Mouse (Mus musculus) embryonic facial prominence, embryonic 11.5 days (tissue): ENCODE data around the gene Psap. TPM values are rescaled to one million over a fixed set of nuclear protein-coding genes. Genes with fewer than 3 reads are reported as not detected.

Experiments
- ATAC-seq: fragments of 200-750 bp; cut with Nextera tagmentation; replicated peaks from 2 replicates; pipeline ENCODE4 v1.8.0; 2017; ENCODE audit warnings: low read depth; ENCODE audit not compliant: insufficient number of reproducible peaks, low FRiP score, low TSS enrichment
- DNase-seq: peaks from one replicate; pipeline ENCODE4 v3.0.0-alpha.2; 2015; ENCODE audit warnings: low spot score
- H3K27ac ChIP-seq: fragments of 300-500 bp; sonication (generic); replicated peaks from 2 replicates; pipeline ENCODE4 v1.5.1; 2014; ENCODE audit warnings: mild to moderate bottlenecking, low read depth, low read length, control low read depth
- H3K27me3 ChIP-seq: fragments of 300-500 bp; sonication (generic); 2 replicates; pipeline ENCODE4 v1.6.1; 2014; ENCODE audit warnings: mild to moderate bottlenecking, low read length, moderate library complexity, mixed read lengths; ENCODE audit not compliant: control insufficient read depth, insufficient read depth
- H3K36me3 ChIP-seq: fragments of 300-500 bp; sonication (generic); replicated peaks from 2 replicates; pipeline ENCODE4 v1.6.1; 2014; ENCODE audit warnings: low read depth, mild to moderate bottlenecking, low read length, moderate library complexity, mixed read lengths; ENCODE audit not compliant: control insufficient read depth, insufficient read depth
- H3K4me1 ChIP-seq: fragments of 300-500 bp; sonication (generic); 2 replicates; pipeline ENCODE4 v1.6.1; 2014; ENCODE audit warnings: low read length, mixed read lengths; ENCODE audit not compliant: control insufficient read depth, insufficient read depth
- H3K4me2 ChIP-seq: fragments of 300-500 bp; sonication (generic); 2 replicates; pipeline ENCODE4 v1.6.1; 2014; ENCODE audit warnings: low read depth, mild to moderate bottlenecking, control low read depth, low read length, moderate library complexity
- H3K4me3 ChIP-seq: fragments of 300-500 bp; sonication (generic); 2 replicates; pipeline ENCODE4 v1.5.1; 2014; ENCODE audit warnings: low read depth, low read length, control low read depth
- H3K9ac ChIP-seq: fragments of 300-500 bp; sonication (generic); replicated peaks from 2 replicates; pipeline ENCODE4 v1.6.1; 2014; ENCODE audit warnings: mild to moderate bottlenecking, control low read depth, low read length
- H3K9me3 ChIP-seq: fragments of 300-500 bp; sonication (generic); replicated peaks from 2 replicates; pipeline ENCODE4 v1.6.1; 2016; ENCODE audit warnings: mild to moderate bottlenecking, low read length, inconsistent platforms, mixed read lengths; ENCODE audit not compliant: control insufficient read depth
- WGBS: fragments of 180-500 bp; shearing (Covaris S2); extraction: QIAGEN DNeasy Blood & Tissue Kit; methylation state at CpG from one replicate; pipeline ENCODE4 v1.1.7; 2014; 5-methylcytosine and 5-hydroxymethylcytosine counted together
- polyA plus RNA-seq: library from polyadenylated mRNA; unstranded; fragments of >200 nt; fragmentation: Nextera tagmentation; extraction: Ambion mirVana; gene quantifications from 2 replicates; pipeline ENCODE4 v1.2.1, GENCODE M21; 2014

The Psap gene
- polyA plus RNA-seq, 1 experiment from 2014 or later, result 64.2 TPM

GRCm38 (mm10) chr10:60316166-60316565, 38.7 kb downstream of the Psap start:
- no peaks in the 10 kb centered on the region for H3K9me3 ChIP-seq
- DNase-seq (no peak), ATAC-seq (no peak)
- 91% methylated on average over 4 of the region's 4 CpGs for WGBS
- no peaks in the 10 kb centered on the region for H3K27me3 ChIP-seq
- H3K27ac ChIP-seq, result no peak overlapping the region
- H3K9ac ChIP-seq, result no peak overlapping the region
- no peaks in the 10 kb centered on the region for H3K4me1 ChIP-seq
- no peak overlapping the region for H3K4me3 ChIP-seq
- H3K4me2 ChIP-seq, result no peak overlapping the region
- no peaks in the 10 kb centered on the region for H3K36me3 ChIP-seq

- Histone ChIP-seq H3K9me3 (no peaks in the 10 kb centered on the region), H3K36me3 (no peaks in the 10 kb centered on the region), H3K4me1 (no peaks in the 10 kb centered on the region), H3K4me2 (no peak overlapping the region), H3K9ac (no peak overlapping the region), H3K4me3 (no peak overlapping the region), H3K27me3 (no peaks in the 10 kb centered on the region), H3K27ac (no peak overlapping the region)
- ATAC-seq (no peak), DNase-seq (no peak)
- WGBS, result 88% methylated on average over 11 of the region's 11 CpGs
Observed at GRCm38 (mm10) chr10:60328963-60329650, 51.7 kb downstream of the Psap start.

- no peak overlapping the region for H3K4me3 ChIP-seq
- H3K27ac ChIP-seq, result no peak overlapping the region
- no peaks in the 10 kb centered on the region for H3K9me3 ChIP-seq
- no peak overlapping the region for H3K4me2 ChIP-seq
- H3K27me3 ChIP-seq, result no peaks in the 10 kb centered on the region
- no peaks in the 10 kb centered on the region for H3K36me3 ChIP-seq
- no peak for ATAC-seq
- 87% methylated on average over 7 of the region's 7 CpGs for WGBS
- no peaks in the 10 kb centered on the region for H3K4me1 ChIP-seq
- no peak for DNase-seq
- no peak overlapping the region for H3K9ac ChIP-seq
Observed at GRCm38 (mm10) chr10:60334583-60334982, 57.2 kb downstream of the Psap start.

GRCm38 (mm10) chr10:60335021-60335420, 57.6 kb downstream of the Psap start:
- Histone ChIP-seq H3K36me3 (no peaks in the 10 kb centered on the region), H3K9ac (no peak overlapping the region), H3K4me3 (no peak overlapping the region), H3K27ac (no peak overlapping the region), H3K4me2 (no peak overlapping the region), H3K9me3 (no peaks in the 10 kb centered on the region), H3K4me1 (no peaks in the 10 kb centered on the region), H3K27me3 (no peaks in the 10 kb centered on the region)
- WGBS, result 92% methylated on average over 4 of the region's 4 CpGs
- DNase-seq (no peak), ATAC-seq (no peak)

DNA sequence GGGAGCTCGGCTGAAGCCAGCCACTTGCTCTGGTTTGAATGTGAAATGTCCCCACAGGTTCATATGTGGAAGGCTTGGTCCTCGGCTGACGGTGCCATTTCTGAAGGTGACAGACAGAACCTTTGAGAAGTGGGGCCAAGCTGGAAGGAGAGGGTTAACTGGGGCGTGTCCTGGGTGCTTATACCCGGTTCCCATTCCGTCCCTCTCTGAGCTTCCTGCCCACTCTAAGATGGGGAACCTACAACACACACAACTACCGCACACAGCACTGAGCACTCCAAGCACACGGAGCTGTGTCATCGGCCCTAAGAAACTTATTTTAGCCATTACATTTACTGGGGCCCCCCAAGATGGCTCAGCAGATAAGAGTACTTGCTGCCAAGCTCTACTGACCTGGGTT, 64.1 kb downstream of the Psap start:
- DNase-seq, result no peak
- 82% methylated on average over 9 of the region's 9 CpGs for WGBS
- no peaks in the 10 kb centered on the region for H3K27me3 ChIP-seq
- H3K27ac ChIP-seq, result no peak overlapping the region
- ATAC-seq, result no peak
- no peak overlapping the region for H3K4me2 ChIP-seq
- no peaks in the 10 kb centered on the region for H3K9me3 ChIP-seq
- no peaks in the 10 kb centered on the region for H3K36me3 ChIP-seq
- H3K4me1 ChIP-seq, result 0 out of 2 replicates have a peak, but pooled peaks cover under 1% of the 10 kb centered on the region
- H3K9ac ChIP-seq, result no peak overlapping the region
- H3K4me3 ChIP-seq, result no peak overlapping the region

DNA sequence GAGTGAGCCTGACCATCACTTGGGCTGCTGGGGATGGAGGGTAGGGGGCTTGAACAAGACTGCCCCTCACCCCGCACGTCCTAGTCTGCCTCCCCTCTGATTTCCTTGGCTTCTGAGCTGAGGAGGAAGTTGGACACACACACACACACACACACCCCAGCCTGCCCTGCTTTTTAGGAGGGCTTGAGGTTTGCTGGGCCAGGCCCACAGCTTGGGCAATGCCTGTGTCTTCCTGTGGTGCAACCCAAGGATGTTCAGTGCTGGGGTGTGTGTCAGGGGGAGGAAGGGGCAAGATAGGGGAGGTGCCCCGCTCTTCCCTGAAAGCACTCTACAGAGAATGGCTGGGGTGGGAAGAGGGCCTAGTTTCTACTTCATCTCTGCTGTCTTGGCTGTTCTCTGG, 66.7 kb downstream of the Psap start:
- H3K27me3 ChIP-seq, result no peaks in the 10 kb centered on the region
- H3K27ac ChIP-seq, result no peak overlapping the region
- H3K9ac ChIP-seq, result no peak overlapping the region
- H3K36me3 ChIP-seq, result no peaks in the 10 kb centered on the region
- H3K4me2 ChIP-seq, result no peak overlapping the region
- H3K4me1 ChIP-seq, result peaks cover 3% of the 10 kb centered on the region; the same call in 1 of the 2 replicates
- DNase-seq (no peak), ATAC-seq (no peak)
- no peak overlapping the region for H3K4me3 ChIP-seq
- H3K9me3 ChIP-seq, result no peaks in the 10 kb centered on the region
- WGBS, result 79% methylated on average over 3 of the region's 3 CpGs

- Histone ChIP-seq H3K27ac (no peak overlapping the region), H3K4me1 (peaks cover 3% of the 10 kb centered on the region; the same call in 1 of the 2 replicates), H3K36me3 (no peaks in the 10 kb centered on the region), H3K4me2 (no peak overlapping the region), H3K4me3 (no peak overlapping the region), H3K9ac (no peak overlapping the region), H3K9me3 (no peaks in the 10 kb centered on the region), H3K27me3 (no peaks in the 10 kb centered on the region)
- whole genome bisulfite sequencing, result 84% methylated on average over 4 of the region's 4 CpGs
- DNase-seq (no peak), ATAC-seq (no peak)
Observed at GRCm38 (mm10) chr10:60346056-60346455, 68.6 kb downstream of the Psap start.

GRCm38 (mm10) chr10:60346701-60347405, 69.4 kb downstream of the Psap start, which contains the start of gene Vsir:
TSS of gene Vsir (plus strand) at chr10:60346851.
- no peaks in the 10 kb centered on the region for H3K36me3 ChIP-seq
- H3K27ac ChIP-seq, result no peak within 1 kb of the TSS
- H3K4me2 ChIP-seq, result peak within 1 kb of the TSS; percentile 44
- no peaks in the 10 kb centered on the region for H3K27me3 ChIP-seq
- peaks cover 3% of the 10 kb centered on the region; the same call in 1 of the 2 replicates for H3K4me1 ChIP-seq
- H3K4me3 ChIP-seq, result peak within 1 kb of the TSS; percentile 29
- ATAC-seq (no peak), DNase-seq (peak; percentile 77)
- WGBS, result under 1% methylated on average over 37 of the region's 37 CpGs
- peak within 1 kb of the TSS; percentile 42; the same call in 1 of the 2 replicates for H3K9ac ChIP-seq
- no peaks in the 10 kb centered on the region for H3K9me3 ChIP-seq
